Mouse (Mus musculus) kidney, adult 2 months (tissue): ENCODE results near the gene Arrb2.

Source experiments
- CTCF ChIP-seq: fragments of 200-500 bp; conservative IDR thresholded peaks from 2 replicates; pipeline ENCODE4 v1.5.1; 2011; ENCODE audit warnings: low read depth, mild to moderate bottlenecking, control low read depth, low read length, moderate library complexity, mixed read lengths; ENCODE audit not compliant: insufficient read depth, insufficient read length
- POLR2A ChIP-seq: fragments of 200-500 bp; IDR thresholded peaks from one replicate; pipeline ENCODE4 v1.6.1; 2011; ENCODE audit warnings: low read depth, low read length, control low read depth

DNA sequence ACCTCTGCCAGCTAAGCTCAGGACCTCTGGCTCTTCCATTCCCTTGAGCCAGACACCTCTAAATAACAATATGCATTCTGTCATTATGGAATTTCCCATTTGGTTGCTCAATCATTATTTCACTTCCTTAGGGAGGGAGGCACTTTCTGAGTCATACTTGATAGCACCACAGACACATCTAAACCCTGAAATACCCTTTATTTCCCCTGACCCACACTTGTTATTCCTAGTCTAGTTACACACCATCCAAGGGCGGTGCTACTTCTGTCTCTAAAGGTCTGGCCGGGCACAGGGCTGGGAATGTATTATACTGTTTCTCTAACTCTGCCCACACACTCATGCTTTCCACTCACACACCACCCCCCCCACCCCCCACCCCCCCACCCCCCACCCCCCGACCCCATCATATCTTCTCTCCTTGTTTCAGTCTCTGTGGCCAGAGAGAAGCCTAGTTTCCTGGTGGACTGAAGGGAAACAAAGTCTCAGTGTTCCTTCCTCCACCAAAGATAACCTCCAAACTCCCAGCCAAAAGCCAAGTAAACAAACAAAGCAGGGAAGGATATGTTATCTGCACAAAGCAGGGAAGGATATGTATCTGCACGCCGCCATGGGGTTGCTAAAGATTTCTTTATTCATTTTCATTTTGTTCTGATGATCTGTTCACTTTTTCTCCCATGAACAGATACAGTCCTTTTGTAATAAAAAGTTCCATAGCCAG lies 35.6 kb downstream of the Arrb2 start:
- TF ChIP-seq CTCF (no peak), POLR2A (no peak)
